Mouse (Mus musculus) R1 (cell line): ENCODE results near the gene She.

Experiments
- DNase-seq: peaks from one replicate; pipeline ENCODE4 v3.0.0-alpha.2; 2018; ENCODE audit warnings: low read depth, low spot score

Gene She

GRCm38 (mm10) chr3:89817056-89817455 lies 14.1 kb upstream of the She start:
- DNase-seq, result peak; percentile 64

GRCm38 (mm10) chr3:89818605-89819004 lies 12.6 kb upstream of the She start:
- DNase-seq, result no peak

- DNase-seq, result no peak
Observed at GRCm38 (mm10) chr3:89819897-89820296, 11.3 kb upstream of the She start.

- DNase-seq, result no peak
Observed at GRCm38 (mm10) chr3:89820311-89821095, 10.7 kb upstream of the She start.

GRCm38 (mm10) chr3:89821096-89821513 lies 10.1 kb upstream of the She start:
- DNase-seq, result no peak

- peak; percentile 38 for DNase-seq
Observed at GRCm38 (mm10) chr3:89821548-89822480, 9.4 kb upstream of the She start.

- DNase-seq, result no peak
Observed at GRCm38 (mm10) chr3:89823594-89823993, 7.6 kb upstream of the She start.

- peak; percentile 91 for DNase-seq
Observed at GRCm38 (mm10) chr3:89826295-89826694, 4.9 kb upstream of the She start.

GRCm38 (mm10) chr3:89835362-89835761 lies 4.2 kb downstream of the She start:
- DNase-seq, result no peak

GRCm38 (mm10) chr3:89842258-89842657 lies 11.1 kb downstream of the She start:
- peak; percentile 94 for DNase-seq

- DNase-seq, result peak; percentile 94
Observed at GRCm38 (mm10) chr3:89843148-89843547, 12.0 kb downstream of the She start.

- peak; percentile 14 for DNase-seq
Observed at GRCm38 (mm10) chr3:89845814-89846213, 14.6 kb downstream of the She start.

- peak; percentile 28 for DNase-seq
Observed at GRCm38 (mm10) chr3:89847126-89847525, 16.0 kb downstream of the She start.

- DNase-seq, result peak; percentile 20
Observed at GRCm38 (mm10) chr3:89847596-89847995, 16.4 kb downstream of the She start.

GRCm38 (mm10) chr3:89848083-89848482 lies 16.9 kb downstream of the She start:
- peak; percentile 35 for DNase-seq

- DNase-seq, result peak; percentile 74
Observed at GRCm38 (mm10) chr3:89853752-89854151, 22.6 kb downstream of the She start.

- peak; percentile 79 for DNase-seq
Observed at GRCm38 (mm10) chr3:89857353-89857752, 26.2 kb downstream of the She start.

GRCm38 (mm10) chr3:89858123-89858522 lies 27.0 kb downstream of the She start:
- DNase-seq, result peak; percentile 81

- no peak for DNase-seq
Observed at GRCm38 (mm10) chr3:89858888-89859287, 27.7 kb downstream of the She start.

- peak; percentile 20 for DNase-seq
Observed at GRCm38 (mm10) chr3:89859936-89860335, 28.8 kb downstream of the She start.

- no peak for DNase-seq
Observed at GRCm38 (mm10) chr3:89860343-89860742, 29.2 kb downstream of the She start.

- peak; percentile 62 for DNase-seq
Observed at GRCm38 (mm10) chr3:89861070-89861469, 29.9 kb downstream of the She start.
